42 mouse cellular contexts compared by ENCODE assay signal in genomic region chr15:98527056-98527771, GRCm38 (mm10). TPM values are rescaled to one million over a fixed set of nuclear protein-coding genes. Genes with fewer than 3 reads are reported as not detected.
A peak's percentile ranks its signal among the peaks of the same experiment; 100 is the strongest.
DNase-seq lines count a peak whose midpoint lies in the region; ATAC-seq and TF ChIP-seq lines count a peak whose summit lies in the region.
"Had no signal": no experiment of that assay in that cellular context is flagged by ENCODE, and none has a peak within 500 bp of the region (broad histone marks: within the 10 kb centered on the region; RNA-seq: fewer than 3 reads in every experiment).

No protein-coding gene starts in this region.

- no peak overlapping the region for H3K9ac ChIP-seq in liver, embryonic 11.5 days (ENCODE audit: low read depth, low read length)
- H3K9ac ChIP-seq in MEL (ENCODE audit: control insufficient read depth, low read depth, low read length, poor library complexity, severe bottlenecking) = no peak overlapping the region
- H3K9ac ChIP-seq: forebrain, embryonic 15.5 days; hindbrain, embryonic 14.5 days; limb, embryonic 12.5 days; liver, embryonic 13.5 days; neural tube, embryonic 15.5 days; stomach, embryonic 15.5 days had no signal

- TF ChIP-seq EP300 in MEL (IDR thresholded peaks at IDR 0.05; ENCODE audit: low read depth in 1 of 2, low read length in 2 of 2) = no peak

- no peak overlapping the region for H3K4me2 ChIP-seq in liver, embryonic 11.5 days
- H3K4me2 ChIP-seq: forebrain, embryonic 15.5 days; heart, embryonic 11.5 days; hindbrain, embryonic 14.5 days; limb, embryonic 12.5 days; liver, embryonic 13.5 days; neural tube, embryonic 15.5 days; stomach, embryonic 15.5 days had no signal

- H3K4me1 ChIP-seq in liver, embryonic 11.5 days (replicated peaks; ENCODE audit: control insufficient read depth, insufficient read depth, low read length) = peaks cover 11% of the 10 kb centered on the region
- peaks cover 3 to 11% of the 10 kb centered on the region in 2 experiments; a peak in 3 of 4 replicates for H3K4me1 ChIP-seq in MEL (ENCODE audit: control insufficient read depth in 1 of 2, insufficient read depth in 2 of 2, low read length in 2 of 2)
- H3K4me1 ChIP-seq in embryonic fibroblast, embryonic 13.5 days (ENCODE audit: control insufficient read depth, insufficient read depth, low read length) = peaks cover 18% of the 10 kb centered on the region

- H3K27ac ChIP-seq in liver, embryonic 11.5 days (ENCODE audit: low read depth, low read length) = no peak overlapping the region
- H3K27ac ChIP-seq in MEL (ENCODE audit: control insufficient read depth, low read depth, low read length) = no peak overlapping the region
- H3K27ac ChIP-seq in embryonic fibroblast, embryonic 13.5 days (ENCODE audit: insufficient read depth, low read length) = peak overlapping the region; percentile 93
- H3K27ac ChIP-seq: forebrain, embryonic 15.5 days; hindbrain, embryonic 14.5 days; limb, embryonic 12.5 days; macrophage; neural tube, embryonic 15.5 days; stomach, embryonic 15.5 days had no signal

- peaks cover 49% of the 10 kb centered on the region for H3K79me2 ChIP-seq in MEL (ENCODE audit: control insufficient read depth, insufficient read depth, low read length, poor library complexity)

- H3K27me3 ChIP-seq in liver, embryonic 11.5 days (replicated peaks; ENCODE audit: control insufficient read depth, insufficient read depth, low read length) = no peaks in the 10 kb centered on the region
- no peaks in the 10 kb centered on the region for H3K27me3 ChIP-seq in MEL (ENCODE audit: control insufficient read depth in 1 of 2, insufficient read depth in 2 of 2, low read length in 2 of 2)
- H3K27me3 ChIP-seq: CH12.LX; forebrain, embryonic 15.5 days; limb, embryonic 12.5 days; liver, embryonic 13.5 days; neural tube, embryonic 15.5 days; stomach, embryonic 15.5 days had no signal

- ATAC-seq in liver, embryonic 11.5 days (replicated peaks; ENCODE audit: low FRiP score) = no peak
- ATAC-seq: activated CD4-positive, CD25-positive, alpha-beta regulatory T cell, adult 4 months; forebrain, embryonic 15.5 days; intestine, postnatal 0 days had no signal

- TF ChIP-seq CTCF in MEL (IDR thresholded peaks at IDR 0.05 in 2 of 3, conservative IDR thresholded peaks at IDR 0.05 in 1 of 3; ENCODE audit: control insufficient read depth in 1 of 3, insufficient read depth in 1 of 3, low read depth in 2 of 3, low read length in 3 of 3, poor library complexity in 1 of 3, severe bottlenecking in 1 of 3) = no peak
- no peak for TF ChIP-seq CTCF in embryonic fibroblast, embryonic 13.5 days (IDR thresholded peaks at IDR 0.05; ENCODE audit: borderline replicate concordance, insufficient read depth, low read length)

- no peak overlapping the region for H3K4me3 ChIP-seq in liver, embryonic 11.5 days (ENCODE audit: low read depth, low read length)
- H3K4me3 ChIP-seq in MEL (ENCODE audit: control insufficient read depth in 1 of 2, insufficient read depth in 1 of 2, low read depth in 2 of 2, low read length in 2 of 2) = no peak overlapping the region
- H3K4me3 ChIP-seq in embryonic fibroblast, embryonic 13.5 days (ENCODE audit: insufficient read depth, low read length) = no peak overlapping the region
- H3K4me3 ChIP-seq: forebrain, embryonic 15.5 days; limb, embryonic 12.5 days; liver, embryonic 13.5 days; neural tube, embryonic 15.5 days; stomach, embryonic 15.5 days had no signal

- no peak for TF ChIP-seq POLR2A in MEL (IDR thresholded peaks at IDR 0.05; ENCODE audit: control insufficient read depth in 1 of 2, insufficient read depth in 1 of 2, low read depth in 1 of 2, low read length in 2 of 2, poor library complexity in 1 of 2)
- no peak for TF ChIP-seq POLR2A in embryonic fibroblast, embryonic 13.5 days (IDR thresholded peaks at IDR 0.05; ENCODE audit: low read depth, low read length)

- H3K36me3 ChIP-seq in liver, embryonic 11.5 days (ENCODE audit: control insufficient read depth, insufficient read depth, low read length) = peaks cover 47% of the 10 kb centered on the region
- H3K36me3 ChIP-seq in MEL (ENCODE audit: control insufficient read depth in 1 of 2, insufficient read depth in 2 of 2, low read length in 2 of 2) = peaks cover 59 to 81% of the 10 kb centered on the region in 2 experiments

- WGBS in liver, embryonic 11.5 days = 93% methylated on average over 5 of the region's 5 CpGs

- no peak for TF ChIP-seq RAD21 in MEL (IDR thresholded peaks at IDR 0.05; ENCODE audit: low read depth, low read length)

- intact Hi-C loops in gastrocnemius, postnatal 14 days (cut with DNase I; ENCODE audit: low total_unique reads) = no loop called here

- no peaks in the 10 kb centered on the region for H3K9me3 ChIP-seq in liver, embryonic 11.5 days (ENCODE audit: control insufficient read depth, low read length)
- H3K9me3 ChIP-seq in MEL (replicated peaks; ENCODE audit: insufficient read depth, low read length) = no peaks in the 10 kb centered on the region
- H3K9me3 ChIP-seq: forebrain, embryonic 15.5 days; G1E; limb, embryonic 12.5 days; liver, embryonic 13.5 days; neural tube, embryonic 15.5 days; stomach, embryonic 15.5 days had no signal

- peak; percentile 30 for DNase-seq in liver, embryonic 11.5 days (ENCODE audit: low spot score)
- DNase-seq in liver = no peak
- DNase-seq in MEL (ENCODE audit: low read depth, low spot score) = no peak
- no peak for DNase-seq in heart, adult 9 months (ENCODE audit: low spot score in 2 of 2)
- no peak for DNase-seq in gastrocnemius, postnatal 14 days
- no peak for DNase-seq in thymus, postnatal 0 days (ENCODE audit: low spot score)
- DNase-seq: adrenal gland, adult 8-10 months; B cell, adult 2 months; cerebellum, adult 2 months; cerebellum, postnatal 14 days; gastrocnemius, postnatal 10 days; heart, postnatal 4 days; kidney, adult 9 months; kidney, postnatal 10 days; liver, embryonic 13.5 days; lung, adult 2 months; lung, postnatal 10 days; midbrain, embryonic 14.5 days; right cerebral cortex, postnatal 25 days; thymus, postnatal 25 days had no signal

TF ChIP-seq in MEL, 35 proteins besides CTCF, POLR2A, EP300 and RAD21 (continues in another document):
- TF ChIP-seq ZNF384 (IDR thresholded peaks at IDR 0.05; ENCODE audit: low read depth, low read length) (peak; percentile 73; the same call in 1 of the 2 replicates), GABPA (IDR thresholded peaks at IDR 0.05; ENCODE audit: low read depth, low read length) (no peak), TAL1 (IDR thresholded peaks at IDR 0.05; ENCODE audit: low read length) (no peak), ETS1 (IDR thresholded peaks at IDR 0.05; ENCODE audit: low read depth, low read length) (no peak), SIN3A (IDR thresholded peaks at IDR 0.05; ENCODE audit: low read length) (no peak), MEF2A (IDR thresholded peaks at IDR 0.05; ENCODE audit: extremely low read depth, insufficient replicate concordance, low read depth, low read length, poor library complexity, severe bottlenecking) (no peak)

RNA-seq across cellular contexts. Expression of gene Kansl2, which starts 6.8 kb away (rescaled TPM):
- 92.6 and 94.2 TPM in 2 replicates for polyA plus RNA-seq in liver, embryonic 11.5 days (2014; fragmentation: Nextera tagmentation; extraction: Ambion mirVana)
- total RNA-seq in MEL (2012; rRNA removed) = 150 and 157 TPM in 2 replicates
- polyA plus RNA-seq in MEL (2012; ENCODE audit: insufficient read depth in 1 of 2, insufficient read length in 2 of 2, low read depth in 1 of 2, low replicate concordance in 2 of 2, missing spikeins in 1 of 2) = 100 to 1,000 TPM in 1 of 2 experiments, not detected in 1; 170 TPM
- 91.2 and 117 TPM in 2 replicates for polyA plus RNA-seq in embryonic fibroblast, embryonic 13.5 days (2011; ENCODE audit: insufficient read length, low read depth, missing spikeins)
- total RNA-seq in gastrocnemius, postnatal 14 days (2021) = 10 to 100 TPM; 52.5 to 56.9 TPM
- 98.8 and 108 TPM in 2 replicates for polyA plus RNA-seq in thymus, postnatal 0 days (2015; fragmentation: Nextera tagmentation; extraction: Ambion mirVana)

RNA-seq across cellular contexts. Expression of gene Olfr279, which starts 35.0 kb away (rescaled TPM):
- not detected in 2 replicates for polyA plus RNA-seq in liver, embryonic 11.5 days (2014; fragmentation: Nextera tagmentation; extraction: Ambion mirVana)
- under 0.01 TPM in 1 of 2 replicates, not detected in the other for total RNA-seq in MEL (2012; rRNA removed)
- 10 to 100 TPM in 1 of 2 experiments, under 1 TPM in 1; 0.03 to 81.4 TPM for polyA plus RNA-seq in MEL (2012; ENCODE audit: insufficient read depth in 1 of 2, insufficient read length in 2 of 2, low read depth in 1 of 2, low replicate concordance in 2 of 2, missing spikeins in 1 of 2)
- not detected in 2 replicates for polyA plus RNA-seq in embryonic fibroblast, embryonic 13.5 days (2011; ENCODE audit: insufficient read length, low read depth, missing spikeins)
- total RNA-seq in gastrocnemius, postnatal 14 days (2021) = not detected
- not detected in 2 replicates for polyA plus RNA-seq in thymus, postnatal 0 days (2015; fragmentation: Nextera tagmentation; extraction: Ambion mirVana)
- total RNA-seq: adrenal gland, adult 8-10 months; adrenal gland, postnatal 4 days; CH12.LX; gastrocnemius, postnatal 10 days; granulocyte monocyte progenitor cell, adult 5-6 weeks; heart, postnatal 4 days; layer of hippocampus, postnatal 10 days; left cerebral cortex, adult 18-20 months; left cerebral cortex, postnatal 25 days; monocyte, adult 5-6 weeks had no signal
- polyA plus RNA-seq: activated CD4-positive, CD25-positive, alpha-beta regulatory T cell, adult 4 months; embryonic facial prominence, embryonic 14.5 days; forebrain, embryonic 15.5 days; G1E; heart, embryonic 11.5 days; heart, embryonic 16.5 days; hindbrain, embryonic 14.5 days; intestine, postnatal 0 days; large intestine, adult 2 months; limb, embryonic 12.5 days; liver, embryonic 13.5 days; macrophage; midbrain, embryonic 14.5 days; neural tube, embryonic 15.5 days; stomach, embryonic 15.5 days had no signal

RNA-seq across cellular contexts. Expression of gene Ccnt1, which starts 43.5 kb away (rescaled TPM):
- polyA plus RNA-seq in liver, embryonic 11.5 days (2014; fragmentation: Nextera tagmentation; extraction: Ambion mirVana) = 56.0 and 56.3 TPM in 2 replicates
- 40.5 and 44.0 TPM in 2 replicates for total RNA-seq in MEL (2012; rRNA removed)
- polyA plus RNA-seq in MEL (2012; ENCODE audit: insufficient read depth in 1 of 2, insufficient read length in 2 of 2, low read depth in 1 of 2, low replicate concordance in 2 of 2, missing spikeins in 1 of 2) = 10 to 100 TPM; 19.5 to 63.2 TPM
- 36.3 and 40.6 TPM in 2 replicates for polyA plus RNA-seq in embryonic fibroblast, embryonic 13.5 days (2011; ENCODE audit: insufficient read length, low read depth, missing spikeins)
- total RNA-seq in gastrocnemius, postnatal 14 days (2021) = 10 to 100 TPM; 20.4 to 20.6 TPM
- 51.1 and 55.8 TPM in 2 replicates for polyA plus RNA-seq in thymus, postnatal 0 days (2015; fragmentation: Nextera tagmentation; extraction: Ambion mirVana)

RNA-seq across cellular contexts. Expression of gene 4930415O20Rik, which starts 43.6 kb away (rescaled TPM):
- polyA plus RNA-seq in liver, embryonic 11.5 days (2014; fragmentation: Nextera tagmentation; extraction: Ambion mirVana) = 0.55 TPM in 1 of 2 replicates, not detected in the other
- total RNA-seq in MEL (2012; rRNA removed) = 0.50 TPM in 1 of 2 replicates, not detected in the other
- polyA plus RNA-seq in MEL (2012; ENCODE audit: insufficient read depth in 1 of 2, insufficient read length in 2 of 2, low read depth in 1 of 2, low replicate concordance in 2 of 2, missing spikeins in 1 of 2) = under 1 TPM in 1 of 2 experiments, not detected in 1; 0.31 TPM
- polyA plus RNA-seq in embryonic fibroblast, embryonic 13.5 days (2011; ENCODE audit: insufficient read length, low read depth, missing spikeins) = not detected in 2 replicates
- total RNA-seq in gastrocnemius, postnatal 14 days (2021) = under 1 TPM in 1 of 2 experiments, not detected in 1; 0.44 TPM
- not detected in 2 replicates for polyA plus RNA-seq in thymus, postnatal 0 days (2015; fragmentation: Nextera tagmentation; extraction: Ambion mirVana)
- total RNA-seq: adrenal gland, adult 8-10 months; CH12.LX; G1E; gastrocnemius, postnatal 10 days; granulocyte monocyte progenitor cell, adult 5-6 weeks; heart, postnatal 4 days; layer of hippocampus, postnatal 10 days; left cerebral cortex, adult 18-20 months; left cerebral cortex, postnatal 25 days; monocyte, adult 5-6 weeks had no signal
- polyA plus RNA-seq: activated CD4-positive, CD25-positive, alpha-beta regulatory T cell, adult 4 months; cerebellum, adult 2 months; cortical plate, adult 2 months; embryonic facial prominence, embryonic 14.5 days; G1E; hindbrain, embryonic 14.5 days; intestine, postnatal 0 days; liver, embryonic 13.5 days; lung, adult 2 months; macrophage; midbrain, embryonic 14.5 days; neural tube, embryonic 15.5 days; stomach, embryonic 15.5 days had no signal

RNA-seq across cellular contexts. Expression of gene Lalba, which starts 44.7 kb away (rescaled TPM):
- polyA plus RNA-seq in liver, embryonic 11.5 days (2014; fragmentation: Nextera tagmentation; extraction: Ambion mirVana) = not detected in 2 replicates
- not detected in 2 replicates for total RNA-seq in MEL (2012; rRNA removed)
- not detected for polyA plus RNA-seq in MEL (2012; ENCODE audit: insufficient read depth in 1 of 2, insufficient read length in 2 of 2, low read depth in 1 of 2, low replicate concordance in 2 of 2, missing spikeins in 1 of 2)
- not detected in 2 replicates for polyA plus RNA-seq in embryonic fibroblast, embryonic 13.5 days (2011; ENCODE audit: insufficient read length, low read depth, missing spikeins)
- total RNA-seq in gastrocnemius, postnatal 14 days (2021) = not detected
- 0.18 TPM in 1 of 2 replicates, not detected in the other for polyA plus RNA-seq in thymus, postnatal 0 days (2015; fragmentation: Nextera tagmentation; extraction: Ambion mirVana)
- total RNA-seq: adrenal gland, adult 8-10 months; adrenal gland, postnatal 4 days; CH12.LX; G1E; granulocyte monocyte progenitor cell, adult 5-6 weeks; heart, postnatal 4 days; layer of hippocampus, postnatal 10 days; left cerebral cortex, adult 18-20 months; left cerebral cortex, postnatal 25 days; monocyte, adult 5-6 weeks had no signal
- polyA plus RNA-seq: activated CD4-positive, CD25-positive, alpha-beta regulatory T cell, adult 4 months; cortical plate, adult 2 months; embryonic facial prominence, embryonic 14.5 days; forebrain, embryonic 15.5 days; G1E; heart, embryonic 11.5 days; heart, embryonic 16.5 days; hindbrain, embryonic 14.5 days; large intestine, adult 2 months; liver, embryonic 13.5 days; macrophage; midbrain, embryonic 14.5 days; neural tube, embryonic 15.5 days; stomach, embryonic 15.5 days had no signal
